Mouse (Mus musculus): ENCODE measurements around the gene Dnah12.

The Dnah12 gene

GRCm38 (mm10) chr14:26724898-26725297 lies 31.8 kb downstream of the Dnah12 start:
- no peak for DNase-seq

- DNase-seq = no peak
These were observed 65.5 kb downstream of the Dnah12 start for GRCm38 (mm10) chr14:26758566-26758965.

DNA sequence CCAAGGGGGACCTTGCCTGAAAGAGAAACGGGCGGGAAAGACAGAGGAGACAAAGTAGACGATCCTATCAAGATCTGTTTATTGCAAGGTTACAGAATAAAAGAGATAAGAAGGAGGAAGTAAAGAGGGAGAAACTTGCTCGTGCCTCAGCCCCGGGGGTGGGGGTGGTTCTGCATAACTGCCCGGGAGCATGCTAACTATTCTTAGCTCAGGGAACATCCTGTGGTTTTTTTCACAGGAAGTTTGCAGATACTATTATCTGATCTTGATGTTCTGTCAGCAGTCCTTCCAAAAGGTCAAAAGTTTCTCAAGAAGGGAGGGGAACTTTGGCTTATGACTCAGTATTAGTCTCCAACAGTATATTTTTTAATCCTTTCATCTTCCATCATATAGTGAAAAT lies 71.8 kb downstream of the Dnah12 start:
- peak; percentile 1 to 17 for DNase-seq

GRCm38 (mm10) chr14:26768195-26768594 lies 75.1 kb downstream of the Dnah12 start:
- no peak for DNase-seq

- DNase-seq = no peak
These were observed 80.5 kb downstream of the Dnah12 start for GRCm38 (mm10) chr14:26773536-26773935.

DNA sequence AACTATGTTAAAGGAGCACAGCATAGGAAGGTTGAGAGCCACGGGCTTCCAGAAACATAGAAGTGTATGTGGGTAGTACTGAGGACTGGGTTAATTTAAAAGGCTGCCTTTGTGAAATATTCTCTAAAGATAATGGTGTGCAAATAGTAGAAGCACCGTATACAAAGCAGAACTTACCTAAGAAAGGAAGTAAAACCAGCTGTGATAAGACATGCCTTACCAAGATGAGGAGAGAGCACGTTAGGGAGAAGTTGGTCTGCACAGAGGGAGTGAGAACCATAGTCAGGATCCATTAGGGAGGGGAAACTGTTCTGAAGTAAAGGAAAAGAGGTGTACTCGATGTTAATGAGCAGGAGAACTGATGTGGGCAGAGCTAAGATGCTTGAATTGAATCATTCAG lies 90.7 kb downstream of the Dnah12 start:
- no peak for DNase-seq

- DNase-seq = peak; percentile 7 to 49
These were observed 92.6 kb downstream of the Dnah12 start for GRCm38 (mm10) chr14:26785695-26786094.

- DNase-seq = no peak
These were observed 101.4 kb downstream of the Dnah12 start for GRCm38 (mm10) chr14:26794431-26794830.

DNA sequence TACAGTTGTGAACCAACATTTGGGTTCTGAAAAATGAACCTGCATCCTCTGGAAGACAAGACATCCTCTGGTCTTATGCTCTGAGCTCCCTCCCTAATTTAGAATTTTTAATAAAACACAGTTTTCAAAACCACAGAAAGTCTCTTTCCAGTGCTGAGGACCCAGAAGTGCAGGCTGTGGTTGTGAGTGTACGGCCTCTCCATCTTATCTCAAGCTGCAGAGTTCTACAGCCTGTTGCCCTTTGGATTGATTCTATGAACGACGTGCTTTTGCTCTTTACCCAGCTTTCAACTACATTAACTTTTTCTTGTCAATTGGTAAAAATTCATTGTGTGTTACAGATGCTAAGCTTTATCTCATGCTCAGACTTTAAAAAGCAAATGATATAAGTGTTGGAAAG lies 105.3 kb downstream of the Dnah12 start:
- no peak for DNase-seq

DNA sequence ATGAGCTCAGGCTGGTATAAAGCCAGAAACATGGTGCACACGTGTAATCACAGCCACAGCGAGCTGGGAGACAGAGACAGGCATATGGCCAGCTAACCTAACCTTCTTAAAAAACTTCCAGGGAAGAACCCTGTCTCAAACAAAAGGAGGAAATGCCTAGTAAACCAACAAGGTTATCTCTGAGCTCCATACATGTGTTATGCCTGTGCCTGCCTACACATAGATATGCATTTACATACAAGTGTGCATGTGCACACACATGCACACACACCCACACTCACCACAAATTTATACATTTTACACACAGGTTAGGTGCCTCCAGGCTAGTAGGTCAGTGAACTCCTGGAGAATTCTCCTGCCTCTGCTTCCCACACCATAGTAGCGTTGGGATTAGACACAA lies 106.2 kb downstream of the Dnah12 start:
- no peak for DNase-seq

- DNase-seq = no peak
These were observed 112.4 kb downstream of the Dnah12 start for GRCm38 (mm10) chr14:26805500-26805899.

DNA sequence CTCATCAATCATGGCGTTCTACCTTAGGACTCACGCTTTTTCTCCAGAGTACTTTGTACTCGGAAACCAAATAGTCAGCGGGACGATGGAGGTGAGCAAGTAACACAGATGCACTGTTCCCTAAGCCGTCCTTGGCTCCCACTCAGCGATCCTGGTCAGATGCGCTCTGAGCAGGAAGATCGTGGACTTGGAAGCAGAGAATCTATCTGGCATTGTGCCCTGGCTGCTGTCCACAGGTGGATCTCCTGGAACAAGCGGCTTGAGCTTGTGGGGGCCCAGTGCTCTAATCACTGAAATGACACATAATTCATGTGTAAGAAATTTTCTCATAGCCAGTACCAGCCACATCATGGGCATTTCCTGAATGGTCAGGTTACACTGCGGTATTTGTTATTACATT lies 119.7 kb downstream of the Dnah12 start:
- peak; percentile 11 to 54 for DNase-seq

- no peak for DNase-seq
These were observed 120.8 kb downstream of the Dnah12 start for GRCm38 (mm10) chr14:26813871-26814270.

GRCm38 (mm10) chr14:26814908-26815307 lies 121.8 kb downstream of the Dnah12 start:
- DNase-seq = peak in 1 of 2 experiments; percentile 22

GRCm38 (mm10) chr14:26816785-26817184 lies 123.7 kb downstream of the Dnah12 start:
- no peak for DNase-seq

DNA sequence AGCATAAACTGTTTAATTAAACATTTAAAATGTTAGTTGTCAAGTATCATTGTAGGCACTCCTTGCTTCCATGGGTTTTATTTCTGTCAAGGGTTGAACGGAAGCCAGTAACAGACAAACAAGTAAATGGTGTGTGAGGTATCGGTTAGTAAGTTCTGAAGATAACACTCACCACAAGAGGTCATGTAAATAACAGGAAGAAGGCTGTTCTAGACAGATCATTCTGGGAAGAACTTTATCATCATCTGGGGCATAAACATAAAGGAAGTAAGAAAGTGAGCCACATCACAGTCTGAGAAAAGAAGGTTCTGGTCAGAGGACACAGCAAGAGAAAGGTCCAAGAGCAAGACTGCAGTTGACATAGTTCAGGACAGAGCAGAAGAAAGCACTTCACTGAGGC lies 132.9 kb downstream of the Dnah12 start:
- no peak for DNase-seq

GRCm38 (mm10) chr14:26853053-26853452 lies 160.0 kb downstream of the Dnah12 start:
- DNase-seq = peak in 1 of 2 experiments; percentile 14

DNA sequence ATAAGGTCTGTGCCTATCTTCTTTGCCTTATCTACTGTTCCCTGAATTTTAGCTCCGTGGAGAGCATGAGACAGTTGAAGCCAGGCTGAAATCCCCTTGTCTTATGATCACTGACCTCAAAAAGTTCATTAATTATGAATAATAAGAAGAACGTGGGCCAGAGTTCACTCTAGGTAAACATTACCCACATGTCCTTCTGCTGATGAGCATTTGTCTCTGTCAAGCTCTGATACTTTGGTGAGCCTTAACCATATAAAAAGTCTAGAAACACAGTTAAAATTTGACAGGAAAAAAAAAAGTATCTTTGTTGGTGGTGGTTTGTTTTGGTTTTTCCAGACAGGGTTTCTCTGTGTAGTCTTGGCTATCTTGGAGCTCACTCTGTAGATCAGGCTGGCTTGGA lies 161.0 kb downstream of the Dnah12 start:
- peak; percentile 9 to 19 for DNase-seq

GRCm38 (mm10) chr14:26858364-26858763 lies 165.3 kb downstream of the Dnah12 start:
- DNase-seq = peak; percentile 28 to 58

GRCm38 (mm10) chr14:26859024-26859423 lies 165.9 kb downstream of the Dnah12 start:
- no peak for DNase-seq

DNA sequence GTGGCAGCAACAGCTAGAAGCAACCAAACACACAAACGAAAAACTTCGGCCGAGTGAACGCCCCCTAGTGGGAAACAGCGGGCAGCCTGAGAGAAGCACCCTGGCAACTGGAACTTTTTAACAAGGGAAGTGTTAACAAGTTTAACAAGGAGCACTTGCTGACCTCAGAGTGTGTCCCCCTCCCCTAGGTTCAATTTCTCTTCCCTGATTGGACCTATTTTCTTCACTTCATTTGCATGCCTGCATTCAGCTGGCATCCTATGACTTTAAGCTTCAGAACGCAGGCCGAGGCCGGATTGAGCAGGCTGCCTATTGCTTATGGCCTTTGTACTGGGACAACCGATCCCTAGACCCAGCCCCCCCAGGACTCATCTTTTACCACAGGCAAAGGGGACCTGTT lies 174.3 kb downstream of the Dnah12 start:
- DNase-seq = no peak

DNA sequence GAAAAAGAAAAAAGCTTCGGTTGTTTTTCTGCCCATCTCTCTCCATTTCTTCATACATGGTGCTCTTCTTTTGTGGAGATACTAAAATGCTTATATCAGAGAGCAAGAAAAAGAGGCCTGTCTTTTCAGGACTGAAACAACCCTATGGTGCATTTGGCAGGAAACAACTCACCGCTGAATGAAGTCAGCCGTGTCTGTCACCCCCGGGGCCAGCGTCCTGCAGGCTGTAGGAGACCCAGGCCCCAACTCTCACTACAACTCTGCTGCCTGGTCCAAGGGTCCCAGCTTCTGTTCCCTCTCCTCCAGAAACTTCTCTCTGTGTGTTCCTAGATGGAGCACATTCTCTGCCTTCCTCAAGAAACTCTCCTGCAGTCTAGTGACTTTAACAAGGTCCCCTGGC lies 175.2 kb downstream of the Dnah12 start:
- no peak for DNase-seq

GRCm38 (mm10) chr14:26878756-26879155 lies 185.7 kb downstream of the Dnah12 start:
- DNase-seq = no peak

DNA sequence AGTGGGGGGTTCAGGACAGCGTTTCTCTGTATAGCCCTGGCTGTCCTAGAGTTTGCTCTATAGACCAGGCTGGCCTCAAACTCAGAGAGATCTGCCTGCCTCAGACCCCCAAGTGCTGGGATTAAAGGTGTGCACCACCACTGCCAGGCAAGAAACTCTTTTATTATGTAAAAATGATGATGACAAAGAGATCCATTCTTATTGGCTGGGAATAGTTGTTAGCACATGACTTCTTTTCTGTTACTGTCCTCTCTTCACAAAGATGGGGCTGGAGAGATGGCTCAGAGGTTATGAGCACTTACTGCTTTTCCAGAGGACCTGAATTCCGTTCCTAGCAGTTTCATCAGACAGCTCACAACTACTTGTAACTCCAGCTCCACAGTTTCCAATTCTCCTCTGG lies 186.9 kb downstream of the Dnah12 start:
- no peak for DNase-seq

- no peak for DNase-seq
These were observed 188.6 kb downstream of the Dnah12 start for GRCm38 (mm10) chr14:26881700-26882099.

GRCm38 (mm10) chr14:26887244-26887643 lies 194.2 kb downstream of the Dnah12 start:
- DNase-seq = peak in 1 of 2 experiments; percentile 3
